Mouse (Mus musculus) bone marrow macrophage, adult 2 months (primary cell): ENCODE results near the gene Rsph9.

Experiments
- CTCF ChIP-seq: IDR thresholded peaks from 2 replicates; pipeline ENCODE4 v1.5.1; 2012; ENCODE audit warnings: low read depth, mild to moderate bottlenecking, low read length, moderate library complexity
- POLR2A ChIP-seq: IDR thresholded peaks from 2 replicates; pipeline ENCODE4 v1.6.1; 2012; ENCODE audit warnings: mild to moderate bottlenecking, low read depth, low read length, borderline replicate concordance

- no peak for TF ChIP-seq POLR2A
- no peak for TF ChIP-seq CTCF
Observed at GRCm38 (mm10) chr17:46165460-46165859, 21.4 kb upstream of the Rsph9 start.
